Mouse (Mus musculus) neural tube, embryonic 10.5 days (tissue): ENCODE measurements around the gene Smco4.

Experiments used
- DNase-seq: peaks from one replicate; pipeline ENCODE4 v3.0.0-alpha.2; 2017; ENCODE audit warnings: low spot score; ENCODE audit errors: extremely low spot score

Gene Smco4

DNA sequence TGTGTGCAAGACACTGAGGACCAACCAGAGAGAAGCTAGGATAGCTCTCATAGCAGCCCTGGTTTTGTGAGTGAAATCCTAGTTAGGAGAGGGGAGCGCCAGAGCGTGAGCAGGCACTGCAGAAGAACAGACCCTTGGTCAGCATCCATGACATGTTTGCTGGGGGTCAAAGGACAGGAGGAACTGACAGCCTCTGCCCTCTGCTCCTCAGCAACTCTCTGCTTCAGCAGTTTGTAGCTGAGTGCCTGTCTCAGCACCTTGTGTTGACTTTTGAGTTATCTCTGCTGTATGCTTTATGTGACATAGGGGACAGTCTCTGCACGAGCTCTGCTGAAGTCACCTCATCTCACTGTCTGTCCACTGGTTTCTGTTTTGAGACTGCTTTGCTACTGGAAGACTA, 13.6 kb downstream of the Smco4 start:
- no peak for DNase-seq

DNA sequence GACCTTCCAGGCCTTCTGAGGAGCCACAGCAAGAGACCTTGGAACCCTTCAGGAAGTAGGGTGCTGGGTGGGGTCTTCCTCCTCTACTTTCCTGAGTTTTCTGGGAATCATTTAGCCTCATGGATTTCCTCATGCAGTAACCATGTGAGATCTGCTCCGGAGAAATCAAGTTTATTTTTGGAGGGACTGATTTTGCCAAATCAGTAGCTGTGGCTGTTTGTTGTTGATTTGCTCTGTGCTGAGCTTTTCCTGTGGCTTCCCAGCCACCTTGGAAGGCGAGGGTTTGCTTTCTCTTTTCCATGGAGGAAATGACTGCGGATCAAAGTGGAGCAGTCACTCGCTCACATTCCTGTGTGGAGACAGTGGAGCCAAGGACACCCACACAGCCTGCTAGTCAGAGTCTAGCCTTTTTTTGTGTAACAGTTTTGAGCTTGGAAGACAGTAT, 14.2 kb downstream of the Smco4 start:
- DNase-seq: no peak

- no peak for DNase-seq
These were observed 16.1 kb downstream of the Smco4 start for GRCm38 (mm10) chr9:15509363-15509762.

DNA sequence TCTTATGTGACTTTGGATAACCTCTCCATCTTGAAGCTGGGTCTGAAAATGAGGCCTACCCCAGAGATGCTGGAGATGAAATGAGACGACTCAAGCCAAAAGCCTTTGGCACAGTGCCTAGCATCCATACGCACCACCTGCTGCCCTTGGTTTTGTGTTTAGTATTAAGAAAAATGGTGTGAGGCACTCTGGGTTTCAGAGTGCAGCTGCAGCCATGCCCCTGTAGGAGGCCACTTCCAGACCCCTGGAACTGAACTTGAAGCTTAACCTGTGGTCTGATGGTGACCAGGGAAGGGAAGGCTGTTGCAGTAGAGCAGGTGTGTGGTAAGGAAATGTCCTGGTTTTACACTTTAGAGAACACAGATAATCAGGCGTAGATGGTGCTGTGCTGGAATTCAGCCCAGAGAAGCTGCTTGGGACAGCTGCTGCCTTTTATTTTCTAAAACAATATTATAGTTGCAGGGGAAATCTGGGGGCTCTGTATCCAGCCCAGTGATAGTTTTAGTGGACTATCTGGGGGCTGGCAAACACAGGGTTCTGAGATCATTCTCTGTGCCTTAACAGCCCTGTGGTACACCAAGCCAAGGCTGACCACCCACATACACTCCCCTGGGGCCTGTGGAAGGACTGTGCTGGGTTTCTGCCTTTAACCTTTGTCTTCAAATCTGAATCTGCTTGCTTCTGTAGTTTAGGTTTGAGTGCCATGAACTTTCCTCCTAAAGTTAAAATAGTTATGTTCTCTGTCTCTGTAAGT, 17.5 kb downstream of the Smco4 start:
- DNase-seq: no peak

DNA sequence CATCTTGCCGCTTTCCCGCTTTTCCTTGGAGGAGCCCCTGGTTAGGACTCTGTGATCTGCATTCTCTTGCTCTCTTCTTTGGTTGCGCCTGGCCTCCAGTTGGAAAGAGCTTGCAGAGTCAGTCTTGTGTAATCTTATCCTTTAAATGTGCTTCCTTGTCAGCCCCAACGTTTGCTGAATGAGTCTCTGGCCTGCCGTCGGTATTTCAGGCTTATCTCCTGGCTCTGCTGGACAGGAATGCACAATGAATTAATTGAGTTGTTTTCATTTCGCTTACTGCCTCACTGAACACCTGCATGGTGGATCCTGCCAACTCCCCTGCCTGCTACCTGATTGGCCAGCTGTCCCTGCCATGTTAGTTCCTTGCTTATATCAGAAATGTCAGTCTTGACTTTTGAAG, 19.7 kb downstream of the Smco4 start:
- no peak for DNase-seq

DNA sequence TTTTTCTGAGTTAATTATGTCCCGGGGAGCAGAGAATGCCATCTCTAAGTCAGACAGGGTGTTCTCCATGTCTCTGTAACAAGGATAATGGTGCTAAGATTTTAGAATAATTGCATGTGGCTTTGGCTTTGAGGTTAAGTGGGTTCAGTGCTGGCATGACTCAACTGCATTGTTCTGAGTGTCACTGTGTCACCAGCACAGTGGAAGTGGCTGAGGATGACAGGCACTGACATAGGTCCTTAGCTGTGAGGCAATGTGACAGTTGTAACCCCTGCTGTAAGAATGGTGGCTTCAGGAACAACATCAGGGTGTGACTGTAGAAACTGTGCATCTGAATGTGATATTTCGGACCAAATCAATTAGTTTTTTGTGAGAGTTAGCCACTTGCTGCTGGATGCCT, 22.8 kb downstream of the Smco4 start:
- no peak for DNase-seq

DNA sequence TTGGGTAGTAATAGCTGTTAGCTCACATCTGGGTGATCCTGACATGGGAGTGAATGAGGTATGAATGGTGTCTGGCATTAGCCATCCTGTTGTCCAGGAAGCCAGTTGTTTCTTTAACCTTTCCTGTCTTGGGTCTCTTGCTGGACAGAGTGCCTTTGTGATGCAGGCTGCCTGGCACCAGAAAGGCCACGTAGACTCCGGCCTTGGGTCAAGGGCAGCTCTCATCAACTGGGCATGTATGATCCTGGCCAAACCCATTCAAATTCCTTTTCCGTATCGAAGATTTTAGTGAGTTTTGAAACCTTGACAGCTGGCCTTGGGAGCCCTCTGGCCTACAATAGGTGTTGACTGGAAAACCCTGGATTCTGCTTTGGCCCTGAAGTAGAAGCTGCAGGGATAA, 24.7 kb downstream of the Smco4 start:
- no peak for DNase-seq

DNA sequence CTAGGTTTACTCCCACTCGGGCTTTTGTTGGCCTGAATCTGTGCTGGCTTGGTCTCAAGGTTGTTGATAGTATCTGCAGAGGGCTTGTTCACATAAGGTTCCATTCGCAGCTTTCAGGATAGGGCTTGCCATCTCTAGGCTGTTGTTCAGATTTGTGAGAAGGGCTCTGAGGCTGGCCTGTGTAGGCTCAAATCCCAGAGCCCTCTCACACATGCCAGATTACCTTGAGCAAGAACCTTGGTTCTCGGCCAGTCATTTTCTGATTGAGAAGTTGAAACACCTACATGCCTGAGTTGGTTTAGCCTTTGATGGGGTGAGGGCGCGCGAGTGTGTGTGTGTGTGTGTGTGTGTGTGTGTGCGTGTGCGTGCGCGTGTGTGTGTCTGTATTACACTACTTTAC, 29.1 kb downstream of the Smco4 start:
- no peak for DNase-seq

DNA sequence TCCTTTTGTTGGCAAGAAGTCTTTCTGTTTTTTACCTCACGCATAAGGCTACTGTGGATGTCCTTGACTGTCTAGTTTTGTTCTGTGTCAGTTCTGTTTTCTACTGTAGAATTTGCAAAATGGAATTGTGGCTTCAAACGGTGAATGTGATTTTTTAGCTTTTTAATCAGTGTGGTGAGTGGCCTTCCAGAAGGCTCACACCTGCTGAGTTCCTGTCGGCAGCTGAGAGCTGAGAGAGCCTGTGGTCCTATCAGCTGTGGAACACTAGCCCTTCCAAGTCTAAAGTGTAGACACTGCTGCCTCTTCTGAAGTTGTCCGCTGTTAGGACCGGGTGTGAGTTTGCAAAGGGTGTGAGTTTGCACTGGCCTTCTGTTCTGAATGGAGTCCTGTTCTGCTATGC, 29.7 kb downstream of the Smco4 start:
- no peak for DNase-seq

DNA sequence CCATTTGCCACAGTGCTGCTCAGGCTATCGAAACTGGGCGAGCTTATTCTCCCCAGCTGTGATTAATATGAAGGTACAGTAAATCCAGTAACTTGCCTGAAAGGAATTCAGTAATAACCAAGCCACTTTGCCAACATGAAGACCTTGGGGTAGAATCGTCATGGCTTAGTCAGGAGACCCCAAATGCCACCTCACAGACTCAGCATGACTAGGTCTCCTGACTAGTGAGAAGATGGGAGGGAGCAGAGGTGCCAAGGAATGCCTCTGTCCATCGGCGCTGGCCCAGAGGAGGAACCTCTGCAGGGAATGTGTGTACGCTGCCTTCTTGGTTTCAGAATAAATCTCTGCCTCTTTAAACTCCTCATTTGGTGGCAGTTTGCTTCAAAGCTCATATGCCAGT, 30.4 kb downstream of the Smco4 start:
- DNase-seq: no peak

- DNase-seq: no peak
These were observed 32.0 kb downstream of the Smco4 start for GRCm38 (mm10) chr9:15525246-15525645.

DNA sequence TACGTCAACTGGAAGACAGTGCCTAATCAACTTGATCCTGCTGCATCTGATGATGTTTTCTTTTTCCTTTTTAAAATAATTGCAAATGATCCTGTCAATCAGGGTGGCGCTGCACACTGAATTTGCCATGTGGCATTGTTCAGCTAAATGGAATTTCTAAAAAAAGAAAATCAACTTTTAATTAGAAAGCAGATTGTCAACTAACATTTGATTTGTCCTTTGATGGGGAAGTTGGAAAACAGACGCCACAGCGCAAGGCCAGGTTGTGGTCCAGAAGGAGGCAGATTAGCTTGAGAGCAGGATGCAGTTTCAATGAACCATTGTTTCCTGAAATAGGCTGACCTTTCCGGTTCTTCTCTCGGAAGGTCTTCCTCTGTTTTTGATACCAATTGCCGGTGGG, 33.3 kb downstream of the Smco4 start:
- DNase-seq: no peak

- DNase-seq: no peak
These were observed 34.6 kb downstream of the Smco4 start for GRCm38 (mm10) chr9:15527846-15528245.

DNA sequence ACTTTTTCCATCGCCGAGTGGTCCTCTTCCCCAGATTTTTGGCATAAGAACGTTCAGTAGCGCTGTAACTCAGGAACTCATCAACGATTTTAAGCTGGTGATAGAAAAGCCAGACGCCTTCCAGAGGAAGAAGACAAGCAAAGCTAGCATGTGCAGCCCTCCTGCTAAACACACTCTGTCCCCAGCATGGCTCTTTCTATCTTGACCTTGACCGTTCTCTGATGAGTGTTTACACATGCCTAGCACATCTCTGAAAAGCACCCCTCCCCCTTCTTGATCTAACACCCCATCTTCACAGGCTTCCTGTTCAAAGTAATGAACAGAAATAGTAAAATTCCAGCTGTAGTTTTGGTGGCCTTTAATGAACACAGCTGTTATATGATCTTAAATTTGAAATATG, 35.1 kb downstream of the Smco4 start:
- DNase-seq: no peak

- DNase-seq: no peak
These were observed 36.2 kb downstream of the Smco4 start for GRCm38 (mm10) chr9:15529275-15529964.

DNA sequence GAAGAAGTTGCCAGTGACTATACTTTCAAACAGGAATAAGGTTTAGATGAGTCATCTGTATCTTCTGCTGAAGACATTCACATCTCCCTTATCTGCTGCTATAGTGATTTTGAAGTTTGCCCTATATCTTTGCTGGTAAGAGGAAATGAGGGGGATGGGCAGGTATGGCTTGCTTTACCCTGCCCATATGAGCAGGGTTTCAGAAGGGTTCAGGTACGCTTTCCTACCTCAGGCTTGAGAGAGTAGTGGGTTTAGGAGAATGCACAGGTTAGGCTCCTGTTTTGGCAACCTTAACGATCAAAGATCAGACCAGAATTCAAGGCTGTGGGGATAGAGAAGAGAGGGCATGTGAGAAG, 36.7 kb downstream of the Smco4 start:
- no peak for DNase-seq

DNA sequence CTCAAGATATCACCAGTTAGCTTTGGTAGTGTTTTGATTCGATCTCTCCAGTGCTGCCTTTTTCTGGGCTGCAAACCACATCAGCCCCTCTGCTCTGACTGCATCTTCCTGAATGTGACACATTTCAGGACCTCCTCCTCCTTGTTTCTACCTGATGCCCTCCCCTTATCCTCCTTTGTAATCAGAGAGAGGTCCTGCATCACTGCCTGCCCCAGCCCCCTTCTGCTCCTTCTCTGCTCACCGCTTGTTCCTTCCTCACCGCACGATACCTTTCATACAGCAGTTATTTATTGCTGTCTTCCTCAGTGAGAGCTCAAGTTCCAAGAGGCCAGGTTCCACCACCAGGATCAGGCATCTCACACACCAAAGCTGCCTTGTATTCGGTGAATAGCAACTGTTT, 38.0 kb downstream of the Smco4 start:
- no peak for DNase-seq

- no peak for DNase-seq
These were observed 40.3 kb downstream of the Smco4 start for GRCm38 (mm10) chr9:15533336-15534070.

- DNase-seq: no peak
These were observed 40.9 kb downstream of the Smco4 start for GRCm38 (mm10) chr9:15534110-15534509.

DNA sequence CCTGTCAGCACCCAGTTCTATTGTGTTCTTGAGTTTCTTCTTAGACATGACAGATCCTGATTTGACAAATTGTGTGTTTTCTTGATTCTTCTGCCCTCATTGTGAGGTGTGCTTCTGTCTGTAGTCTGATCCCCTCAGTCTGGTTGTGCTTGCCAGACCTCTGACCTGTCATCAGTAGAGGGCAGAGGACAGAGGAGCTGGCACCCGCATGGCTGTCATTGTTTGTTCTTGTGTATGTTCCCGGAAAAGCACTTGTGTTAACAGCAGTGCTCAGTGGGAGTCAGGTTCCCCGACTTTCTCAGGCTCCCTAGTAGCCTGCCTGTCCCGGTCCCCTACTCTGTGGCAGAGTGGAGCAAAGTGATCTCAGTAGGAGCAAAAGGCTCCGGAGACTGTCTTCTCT, 42.2 kb downstream of the Smco4 start:
- no peak for DNase-seq

GRCm38 (mm10) chr9:15536861-15537426, 43.7 kb downstream of the Smco4 start:
- DNase-seq: no peak

- no peak for DNase-seq
These were observed 44.3 kb downstream of the Smco4 start for GRCm38 (mm10) chr9:15537455-15538048.
